Comparison of ENCODE assay signal across 30 mouse cellular contexts in the genomic region with DNA sequence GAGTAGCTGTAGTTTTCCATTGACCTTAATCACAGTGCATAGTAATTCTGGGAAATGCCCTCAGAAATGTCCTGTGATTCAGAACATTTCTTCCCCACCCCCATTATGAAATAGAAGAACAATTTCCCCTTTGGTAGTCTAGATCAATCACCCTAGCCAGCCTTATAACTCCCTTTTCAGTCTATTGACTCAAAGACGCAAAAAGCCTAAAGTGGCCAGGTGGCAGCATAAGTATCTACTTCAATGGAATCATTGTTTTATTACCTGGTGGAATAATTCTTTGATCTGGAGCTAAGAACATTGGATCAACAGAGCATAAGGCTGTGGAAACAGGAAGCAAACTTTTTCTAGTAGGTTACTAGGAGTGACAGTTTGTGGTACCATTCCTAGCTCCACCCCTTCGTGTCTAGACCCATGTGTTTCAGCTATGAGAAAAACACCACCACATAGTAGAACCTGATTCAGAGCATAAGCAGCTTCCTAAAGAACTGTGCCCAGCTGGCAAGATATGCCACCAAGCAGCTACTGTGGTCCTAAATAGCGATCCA. TPM values are rescaled to one million over a fixed set of nuclear protein-coding genes. Genes with fewer than 3 reads are reported as not detected.
DNase-seq lines count a peak whose midpoint lies in the region; ATAC-seq and TF ChIP-seq lines count a peak whose summit lies in the region.
"Had no signal": no experiment of that assay in that cellular context is flagged by ENCODE, and none has a peak within 500 bp of the region (broad histone marks: within the 10 kb centered on the region; RNA-seq: fewer than 3 reads in every experiment).

No protein-coding gene starts in this region.

- peak overlapping the region; percentile 25; the same call in 1 of the 2 replicates for H3K27ac ChIP-seq in lung, embryonic 15.5 days
- H3K27ac ChIP-seq in CH12.LX (ENCODE audit: insufficient read depth, low read depth): no peak overlapping the region
- H3K27ac ChIP-seq in kidney, adult 2 months (ENCODE audit: insufficient read depth, low read depth, low read length): no peak overlapping the region; the same call in 1 of the 2 replicates
- H3K27ac ChIP-seq: embryonic facial prominence, embryonic 10.5 days; embryonic facial prominence, embryonic 13.5 days; forebrain, embryonic 10.5 days; forebrain, embryonic 13.5 days; heart, adult 2 months; heart, embryonic 10.5 days; heart, embryonic 13.5 days; hindbrain, embryonic 14.5 days had no signal

- no peaks in the 10 kb centered on the region for H3K9me3 ChIP-seq in lung, embryonic 15.5 days
- H3K9me3 ChIP-seq in CH12.LX (replicated peaks; ENCODE audit: low read length): no peaks in the 10 kb centered on the region
- H3K9me3 ChIP-seq: embryonic facial prominence, embryonic 10.5 days; embryonic facial prominence, embryonic 13.5 days; forebrain, embryonic 10.5 days; forebrain, embryonic 13.5 days; heart, embryonic 10.5 days; heart, embryonic 13.5 days had no signal

- no peak for TF ChIP-seq POLR2A in CH12.LX (IDR thresholded peaks at IDR 0.05; ENCODE audit: low read depth, low read length)
- no peak for TF ChIP-seq POLR2A in kidney, adult 2 months (IDR thresholded peaks at IDR 0.05; ENCODE audit: low read depth, low read length)

- no peak overlapping the region for H3K4me3 ChIP-seq in lung, embryonic 15.5 days
- no peak overlapping the region for H3K4me3 ChIP-seq in CH12.LX (replicated peaks in 1 of 3; ENCODE audit: low read depth in 2 of 3, low read length in 2 of 3, poor library complexity in 1 of 3)
- no peak overlapping the region for H3K4me3 ChIP-seq in kidney, adult 2 months (ENCODE audit: insufficient read depth, low read depth, low read length)
- H3K4me3 ChIP-seq: embryonic facial prominence, embryonic 10.5 days; embryonic facial prominence, embryonic 13.5 days; erythroblast, embryonic 14.5 days; forebrain, embryonic 10.5 days; forebrain, embryonic 13.5 days; heart, adult 2 months; heart, embryonic 10.5 days; heart, embryonic 13.5 days had no signal

- no peak overlapping the region for H3K4me2 ChIP-seq in lung, embryonic 15.5 days
- no peak overlapping the region for H3K4me2 ChIP-seq in CH12.LX (ENCODE audit: insufficient read depth, low read depth, poor library complexity, severe bottlenecking)
- H3K4me2 ChIP-seq: embryonic facial prominence, embryonic 13.5 days; forebrain, embryonic 13.5 days; heart, embryonic 13.5 days; hindbrain, embryonic 14.5 days had no signal

- H3K27me3 ChIP-seq in lung, embryonic 15.5 days: no peaks in the 10 kb centered on the region
- no peaks in the 10 kb centered on the region for H3K27me3 ChIP-seq in CH12.LX (replicated peaks)
- no peaks in the 10 kb centered on the region for H3K27me3 ChIP-seq in kidney, adult 2 months (replicated peaks; ENCODE audit: control insufficient read depth, insufficient read depth, low read length)
- H3K27me3 ChIP-seq: embryonic facial prominence, embryonic 13.5 days; forebrain, embryonic 13.5 days; heart, embryonic 13.5 days had no signal

- ATAC-seq in lung, embryonic 15.5 days (ENCODE audit: borderline replicate concordance, extremely low read depth, low FRiP score, low TSS enrichment): peak; percentile 59; the same call in 1 of the 2 replicates
- ATAC-seq: activated CD4-positive, CD25-positive, alpha-beta regulatory T cell, adult 4 months; CD4-positive, CD25-positive, alpha-beta regulatory T cell, adult 4 months; forebrain, embryonic 13.5 days; forebrain, embryonic 16.5 days had no signal

- in situ Hi-C loops in CH12.LX (cut with MboI; ENCODE audit: low pct_ligation_motif_present, low pct_unique_long_range_greater_than_20kb, low sequenced_read_pairs): no loop called here

- no peaks in the 10 kb centered on the region for H3K79me2 ChIP-seq in CH12.LX (replicated peaks; ENCODE audit: control insufficient read depth, extremely low read depth, insufficient read depth, poor library complexity, severe bottlenecking)

- TF ChIP-seq RAD21 in CH12.LX (IDR thresholded peaks at IDR 0.05; ENCODE audit: low read depth, low read length): no peak

- 71% methylated on average over 3 of the region's 3 CpGs for WGBS in lung, embryonic 15.5 days
- 88% methylated on average over 3 of the region's 3 CpGs for WGBS in kidney, adult 2 months

- TF ChIP-seq EP300 in CH12.LX (IDR thresholded peaks at IDR 0.05; ENCODE audit: low read length): no peak

- TF ChIP-seq CTCF in CH12.LX (conservative IDR thresholded peaks at IDR 0.05 in 1 of 2, IDR thresholded peaks at IDR 0.05 in 1 of 2; ENCODE audit: low read depth in 2 of 2, low read length in 2 of 2): no peak
- no peak for TF ChIP-seq CTCF in kidney, adult 2 months (conservative IDR thresholded peaks at IDR 0.05; ENCODE audit: insufficient read depth, insufficient read length, low read depth, low read length)

- H3K9ac ChIP-seq in lung, embryonic 15.5 days: no peak overlapping the region
- no peak overlapping the region for H3K9ac ChIP-seq in CH12.LX (ENCODE audit: insufficient read depth, low read depth)
- H3K9ac ChIP-seq: embryonic facial prominence, embryonic 13.5 days; forebrain, embryonic 13.5 days; heart, embryonic 13.5 days; hindbrain, embryonic 14.5 days had no signal

- no peaks in the 10 kb centered on the region for H3K36me3 ChIP-seq in lung, embryonic 15.5 days
- H3K36me3 ChIP-seq in CH12.LX (replicated peaks in 1 of 2; ENCODE audit: control insufficient read depth in 1 of 2, insufficient read depth in 1 of 2, low read length in 1 of 2): no peaks in the 10 kb centered on the region
- H3K36me3 ChIP-seq in kidney, adult 2 months (ENCODE audit: control insufficient read depth, insufficient read depth, low read length): no peaks in the 10 kb centered on the region
- H3K36me3 ChIP-seq: embryonic facial prominence, embryonic 10.5 days; embryonic facial prominence, embryonic 13.5 days; forebrain, embryonic 10.5 days; heart, embryonic 10.5 days; heart, embryonic 13.5 days had no signal

- DNase-seq in lung, postnatal 14 days: no peak
- DNase-seq in CH12.LX (ENCODE audit: extremely low read depth): peak; percentile 6
- DNase-seq in fibroblast of lung, adult 2 months (ENCODE audit: low read depth): peak; percentile 40
- no peak for DNase-seq in thymus, postnatal 4 days
- no peak for DNase-seq in kidney, adult 2 months
- DNase-seq: adrenal gland, adult 8-10 months; adrenal gland, postnatal 25 days; cerebellum, adult 11-12 months; cerebellum, adult 8-10 months; cerebellum, postnatal 10 days; cerebellum, postnatal 36 days; embryo, embryonic 11 days; gastrocnemius, postnatal 10 days; gastrocnemius, postnatal 36 days; heart, adult 2 months; heart, postnatal 14 days; heart, postnatal 4 days had no signal

- H3K4me1 ChIP-seq in lung, embryonic 15.5 days: no peaks in the 10 kb centered on the region
- no peaks in the 10 kb centered on the region for H3K4me1 ChIP-seq in CH12.LX (ENCODE audit: control insufficient read depth in 1 of 2, insufficient read depth in 2 of 2)
- H3K4me1 ChIP-seq in kidney, adult 2 months (ENCODE audit: control insufficient read depth, insufficient read depth, low read length): peaks cover 9% of the 10 kb centered on the region
- H3K4me1 ChIP-seq: embryonic facial prominence, embryonic 10.5 days; embryonic facial prominence, embryonic 13.5 days; forebrain, embryonic 10.5 days; forebrain, embryonic 13.5 days; heart, embryonic 10.5 days; heart, embryonic 13.5 days had no signal

- dilution Hi-C loops in CH12.LX (cut with MboI; ENCODE audit: extremely low pct_ligation_motif_present, extremely low pct_unique_long_range_greater_than_20kb, low sequenced_read_pairs): no loop called here

TF ChIP-seq in CH12.LX, 34 proteins besides CTCF, POLR2A, EP300 and RAD21:
- TF ChIP-seq JUN (IDR thresholded peaks at IDR 0.05; ENCODE audit: insufficient read depth, low read depth, low read length) (no peak), MEF2A (IDR thresholded peaks at IDR 0.05; ENCODE audit: borderline replicate concordance, low read depth, low read length) (no peak), CHD1 (IDR thresholded peaks at IDR 0.05; ENCODE audit: low read depth, low read length) (no peak), POLR2AphosphoS2 (IDR thresholded peaks at IDR 0.05; ENCODE audit: low read depth, low read length) (no peak), JUND (conservative IDR thresholded peaks at IDR 0.05; ENCODE audit: low read depth, low read length) (no peak), CHD2 (IDR thresholded peaks at IDR 0.05; ENCODE audit: low read length) (no peak), GABPA (IDR thresholded peaks at IDR 0.05; ENCODE audit: insufficient replicate concordance, low read depth, low read length) (no peak)

RNA-seq across cellular contexts. Expression of gene Cobl, which starts 15.2 kb away (rescaled TPM):
- polyA plus RNA-seq in lung, embryonic 15.5 days (2015; fragmentation: Nextera tagmentation; extraction: Ambion mirVana): 11.0 and 12.0 TPM in 2 replicates
- total RNA-seq in CH12.LX (2012; rRNA removed) (0.13 TPM in 1 of 2 replicates, not detected in the other), CH12.LX (2014; rRNA removed) (not detected in 2 replicates)
- 0.06 and 0.26 TPM in 2 replicates for polyA plus RNA-seq in CH12.LX (2012; ENCODE audit: insufficient read length, low read depth)
- polyA plus RNA-seq in kidney, adult 2 months (2012; rRNA removed): 15.1 and 18.0 TPM in 2 replicates
- total RNA-seq: granulocyte monocyte progenitor cell, adult 5-6 weeks had no signal
- polyA plus RNA-seq: activated CD4-positive, CD25-positive, alpha-beta regulatory T cell, adult 4 months had no signal

Comparison
In these comparisons a context has a peak if more than half of its experiments do, and no peak if none do; other contexts are left out.
1. DNase-seq: peak in CH12.LX (single experiment) and fibroblast of lung, adult 2 months (single experiment); none in lung, postnatal 14 days (single experiment), thymus, postnatal 4 days (single experiment) and kidney, adult 2 months (single experiment).